Mouse (Mus musculus) left cerebral cortex, adult 9 months (tissue): Measurements from ENCODE around the gene Ppp2ca.

Source experiments
- DNase-seq, 2 experiments: peaks; one replicate each; pipeline ENCODE4 v3.0.0; 2022; ENCODE audit warnings: low spot score in 2 of 2

The Ppp2ca gene

GRCm38 (mm10) chr11:52098398-52098946 lies at the start of gene Ppp2ca:
TSS of gene Ppp2ca (plus strand) at chr11:52098681.
- peak; percentile 98 for DNase-seq

- no peak for DNase-seq
These were observed 45.1 kb upstream of the Ppp2ca start for GRCm38 (mm10) chr11:52053371-52053770.

GRCm38 (mm10) chr11:52054728-52055127 lies 43.8 kb upstream of the Ppp2ca start:
- no peak for DNase-seq

- no peak for DNase-seq
These were observed 42.3 kb upstream of the Ppp2ca start for GRCm38 (mm10) chr11:52056198-52056597.

GRCm38 (mm10) chr11:52059001-52059400 lies 39.5 kb upstream of the Ppp2ca start:
- no peak for DNase-seq

GRCm38 (mm10) chr11:52060315-52060714 lies 38.2 kb upstream of the Ppp2ca start:
- DNase-seq, result no peak

- no peak for DNase-seq
These were observed 36.1 kb upstream of the Ppp2ca start for GRCm38 (mm10) chr11:52062406-52062805.

GRCm38 (mm10) chr11:52064398-52064797 lies 34.1 kb upstream of the Ppp2ca start:
- no peak for DNase-seq

GRCm38 (mm10) chr11:52065841-52066240 lies 32.6 kb upstream of the Ppp2ca start:
- DNase-seq, result no peak

GRCm38 (mm10) chr11:52071768-52072167 lies 26.7 kb upstream of the Ppp2ca start:
- no peak for DNase-seq

- no peak for DNase-seq
These were observed 24.8 kb upstream of the Ppp2ca start for GRCm38 (mm10) chr11:52073528-52074170.

GRCm38 (mm10) chr11:52074626-52075470 lies 23.6 kb upstream of the Ppp2ca start:
- no peak for DNase-seq

- DNase-seq, result no peak
These were observed 22.5 kb upstream of the Ppp2ca start for GRCm38 (mm10) chr11:52075794-52076633.

- DNase-seq, result no peak
These were observed 21.6 kb upstream of the Ppp2ca start for GRCm38 (mm10) chr11:52076742-52077352.

GRCm38 (mm10) chr11:52077939-52078338 lies 20.5 kb upstream of the Ppp2ca start:
- no peak for DNase-seq

- no peak for DNase-seq
These were observed 18.5 kb upstream of the Ppp2ca start for GRCm38 (mm10) chr11:52079978-52080377.

- no peak for DNase-seq
These were observed 17.8 kb upstream of the Ppp2ca start for GRCm38 (mm10) chr11:52080656-52081055.

- no peak for DNase-seq
These were observed 12.7 kb upstream of the Ppp2ca start for GRCm38 (mm10) chr11:52085857-52086203.

GRCm38 (mm10) chr11:52086204-52086864 lies 12.1 kb upstream of the Ppp2ca start:
- peak; percentile 74 to 77 for DNase-seq

- no peak for DNase-seq
These were observed 9.2 kb upstream of the Ppp2ca start for GRCm38 (mm10) chr11:52089291-52089690.

- DNase-seq, result peak in 1 of 2 experiments; percentile 51
These were observed 7.2 kb upstream of the Ppp2ca start for GRCm38 (mm10) chr11:52091261-52091660.
